Mouse (Mus musculus) erythroblast, embryonic 14.5 days (primary cell): ENCODE results near the gene Kcnj3.

Experiments used
- GATA1 ChIP-seq: IDR thresholded peaks from 2 replicates; pipeline ENCODE4 v1.6.1; 2012; ENCODE audit warnings: low read length, inconsistent platforms, mixed read lengths
- TAL1 ChIP-seq: IDR thresholded peaks from 3 replicates; pipeline ENCODE4 v1.6.1; 2012; ENCODE audit warnings: low read length, inconsistent platforms, mixed read lengths

DNA sequence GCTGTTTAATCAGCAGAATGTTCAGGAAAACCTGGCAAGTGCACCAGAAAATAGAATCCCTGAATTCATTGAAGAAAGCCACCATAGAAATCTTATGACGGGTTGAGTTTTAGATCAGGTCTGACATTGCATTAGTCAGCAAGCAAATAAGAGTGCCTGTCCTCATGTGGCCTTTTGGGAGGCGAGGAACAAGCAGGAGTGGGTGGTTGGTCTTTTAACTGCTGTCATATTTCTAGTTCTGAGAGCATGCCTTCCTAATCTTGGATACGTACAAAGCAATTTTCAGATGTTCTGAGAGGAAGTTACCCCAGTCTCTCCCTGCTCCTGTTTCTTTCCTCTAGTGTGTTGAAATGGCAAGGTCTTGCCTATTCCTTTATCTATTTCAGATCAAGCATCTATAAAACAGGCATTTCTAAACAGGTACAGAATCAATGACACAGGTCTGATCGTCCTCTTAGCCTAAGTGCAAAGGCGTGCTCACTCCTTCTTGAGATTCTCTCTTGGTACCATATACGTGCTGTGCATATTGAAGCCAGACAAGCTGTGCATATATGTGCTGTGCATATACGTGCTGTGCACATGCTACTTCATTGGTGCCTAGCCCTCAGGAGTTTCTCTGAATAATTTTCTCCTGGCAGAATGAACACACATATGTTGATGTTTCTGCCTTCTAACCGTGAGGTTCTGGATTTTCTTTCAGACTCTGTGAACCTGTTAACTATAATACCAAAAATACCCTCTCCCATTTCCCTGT lies 97.1 kb downstream of the Kcnj3 start:
- TF ChIP-seq GATA1, result no peak
- no peak for TF ChIP-seq TAL1
